Mouse (Mus musculus) CH12.LX (cell line): ENCODE results near the gene Fstl4. TPM values are rescaled to one million over a fixed set of nuclear protein-coding genes. Genes with fewer than 3 reads are reported as not detected.

ENCODE experiments used
- DNase-seq: peaks from one replicate; pipeline ENCODE4 v3.0.0-alpha.2; 2013; ENCODE audit errors: extremely low read depth
- H3K27ac ChIP-seq: 2 replicates; pipeline ENCODE4 v1.5.1; 2012; ENCODE audit warnings: low read depth, mild to moderate bottlenecking, control low read depth, moderate library complexity; ENCODE audit not compliant: insufficient read depth
- H3K27me3 ChIP-seq: replicated peaks from 2 replicates; pipeline ENCODE3; 2012; ENCODE audit warnings: inconsistent platforms
- H3K36me3 ChIP-seq, 2 experiments: replicated peaks in 1 of 2; 2 replicates each; pipeline versions ENCODE3 to v1.6.1; 2012; ENCODE audit warnings: inconsistent platforms in 1 of 2, low read length in 1 of 2, mild to moderate bottlenecking in 1 of 2, mixed read lengths in 1 of 2, moderate library complexity in 1 of 2; ENCODE audit not compliant: control insufficient read depth in 1 of 2, insufficient read depth in 1 of 2
- H3K4me1 ChIP-seq, 2 experiments: 2 replicates each; pipeline ENCODE4 v1.6.1; 2012; ENCODE audit warnings: inconsistent platforms in 1 of 2, moderate library complexity in 1 of 2; ENCODE audit not compliant: insufficient read depth in 2 of 2, control insufficient read depth in 1 of 2
- H3K4me2 ChIP-seq: 2 replicates; pipeline ENCODE4 v1.6.1; 2012; ENCODE audit warnings: low read depth, mild to moderate bottlenecking, control low read depth; ENCODE audit not compliant: poor library complexity, insufficient read depth, severe bottlenecking
- H3K4me3 ChIP-seq, 3 experiments: fragments of 150-350 bp in 1 of 3; sonication (generic) in 1 of 3; replicated peaks in 1 of 3; 2 replicates each; pipeline versions ENCODE3 to v1.5.1; 2011 to 2012; ENCODE audit warnings: low read depth in 2 of 3, low read length in 2 of 3, mild to moderate bottlenecking in 2 of 3, moderate library complexity in 2 of 3, control low read depth in 1 of 3, improper control_type of control experiment in 1 of 3, inconsistent platforms in 1 of 3, mixed read lengths in 1 of 3; ENCODE audit not compliant: poor library complexity in 1 of 3
- H3K79me2 ChIP-seq: replicated peaks from 2 replicates; pipeline ENCODE4 v1.6.1; 2012; ENCODE audit warnings: mild to moderate bottlenecking, moderate library complexity; ENCODE audit not compliant: control insufficient read depth, poor library complexity, insufficient read depth, severe bottlenecking; ENCODE audit errors: extremely low read depth
- H3K9ac ChIP-seq: 2 replicates; pipeline ENCODE4 v1.6.1; 2012; ENCODE audit warnings: low read depth, mild to moderate bottlenecking, control low read depth, moderate library complexity; ENCODE audit not compliant: insufficient read depth
- H3K9me3 ChIP-seq: replicated peaks from 2 replicates; pipeline ENCODE3; 2012; ENCODE audit warnings: low read length, inconsistent platforms, mixed read lengths
- CHD2 ChIP-seq: IDR thresholded peaks from 2 replicates; pipeline ENCODE4 v1.6.1; 2011; ENCODE audit warnings: low read length, improper control_type of control experiment
- CTCF ChIP-seq, 2 experiments: IDR thresholded peaks in 1 of 2; conservative IDR thresholded peaks in 1 of 2; 2 replicates each; pipeline ENCODE4 v1.5.1; 2011 to 2012; ENCODE audit warnings: low read depth in 2 of 2, low read length in 2 of 2, improper control_type of control experiment in 1 of 2, inconsistent platforms in 1 of 2, mild to moderate bottlenecking in 1 of 2, moderate library complexity in 1 of 2
- E2F4 ChIP-seq: IDR thresholded peaks from 2 replicates; pipeline ENCODE4 v1.6.1; 2011; ENCODE audit warnings: low read depth, low read length, improper control_type of control experiment; ENCODE audit not compliant: insufficient replicate concordance
- IRF4 ChIP-seq: IDR thresholded peaks from 2 replicates; pipeline ENCODE4 v1.6.1; 2014; ENCODE audit warnings: low read depth, mild to moderate bottlenecking, inconsistent platforms, low read length, improper control_type of control experiment
- KAT2A ChIP-seq: IDR thresholded peaks from 2 replicates; pipeline ENCODE4 v1.6.1; 2012; ENCODE audit warnings: low read length, improper control_type of control experiment, inconsistent platforms; ENCODE audit not compliant: insufficient replicate concordance
- MAFK ChIP-seq: IDR thresholded peaks from 2 replicates; pipeline ENCODE4 v1.6.1; 2011; ENCODE audit warnings: low read length, improper control_type of control experiment; ENCODE audit not compliant: insufficient replicate concordance
- MAZ ChIP-seq: IDR thresholded peaks from 2 replicates; pipeline ENCODE4 v1.6.1; 2012; ENCODE audit warnings: low read depth, mild to moderate bottlenecking, inconsistent platforms, low read length, improper control_type of control experiment, moderate library complexity
- MEF2A ChIP-seq: IDR thresholded peaks from 2 replicates; pipeline ENCODE4 v1.6.1; 2014; ENCODE audit warnings: low read depth, mild to moderate bottlenecking, inconsistent platforms, low read length, improper control_type of control experiment, borderline replicate concordance
- NELFE ChIP-seq: IDR thresholded peaks from 2 replicates; pipeline ENCODE4 v1.6.1; 2011; ENCODE audit warnings: low read depth, low read length, improper control_type of control experiment
- NRF1 ChIP-seq: IDR thresholded peaks from 2 replicates; pipeline ENCODE4 v1.6.1; 2014; ENCODE audit warnings: low read depth, mild to moderate bottlenecking, inconsistent platforms, low read length, improper control_type of control experiment, moderate library complexity
- PAX5 ChIP-seq: IDR thresholded peaks from 2 replicates; pipeline ENCODE4 v1.6.1; 2012; ENCODE audit warnings: low read length, inconsistent platforms, mixed read lengths
- TBP ChIP-seq: conservative IDR thresholded peaks from 2 replicates; pipeline ENCODE4 v1.6.1; 2011; ENCODE audit warnings: low read depth, low read length, improper control_type of control experiment
- TCF12 ChIP-seq: IDR thresholded peaks from 2 replicates; pipeline ENCODE4 v1.6.1; 2014; ENCODE audit warnings: low read depth, mild to moderate bottlenecking, inconsistent platforms, low read length, improper control_type of control experiment
- UBTF ChIP-seq: IDR thresholded peaks from 2 replicates; pipeline ENCODE4 v1.6.1; 2012; ENCODE audit warnings: low read depth, mild to moderate bottlenecking, inconsistent platforms, low read length, improper control_type of control experiment, moderate library complexity
- ZC3H11A ChIP-seq: IDR thresholded peaks from 2 replicates; pipeline ENCODE4 v1.6.1; 2012; ENCODE audit warnings: low read depth, mild to moderate bottlenecking, inconsistent platforms, low read length, improper control_type of control experiment
- ZKSCAN1 ChIP-seq: IDR thresholded peaks from 2 replicates; pipeline ENCODE4 v1.6.1; 2012; ENCODE audit warnings: low read depth, inconsistent platforms, low read length, improper control_type of control experiment, borderline replicate concordance
- ZNF384 ChIP-seq: IDR thresholded peaks from 2 replicates; pipeline ENCODE4 v1.6.1; 2012; ENCODE audit warnings: low read depth, low read length, improper control_type of control experiment, inconsistent platforms
- dilution Hi-C: fragments of 300-500 bp; cut with MboI; formaldehyde crosslinking; loops from 2 replicates; pipeline ENCODE4 v1.14.3; 2020; ENCODE audit warnings: low sequenced_read_pairs; ENCODE audit not compliant: extremely low pct_unique_long_range_greater_than_20kb, extremely low pct_ligation_motif_present
- in situ Hi-C: fragments of 300-500 bp; cut with MboI; formaldehyde crosslinking; loops from 3 replicates; pipeline ENCODE4 v1.14.3; 2019; ENCODE audit warnings: low sequenced_read_pairs, low pct_ligation_motif_present, low pct_unique_long_range_greater_than_20kb, mixed read lengths
- polyA plus RNA-seq: library from polyadenylated mRNA; unstranded; fragments of >175 nt; gene quantifications from 2 replicates; pipeline ENCODE4 v1.2.1, GENCODE M21; 2012; ENCODE audit warnings: low read depth; ENCODE audit not compliant: insufficient read length
- total RNA-seq, 2 experiments: library from RNA; depleted of rRNA; stranded (reverse); fragments of 300-350 nt in 1 of 2; fragments of >200 nt in 1 of 2; gene quantifications; 2 replicates each; pipeline ENCODE4 v1.2.3; 2012 to 2014

Fstl4 gene
- total and polyA plus RNA-seq, 3 experiments = not detected

DNA sequence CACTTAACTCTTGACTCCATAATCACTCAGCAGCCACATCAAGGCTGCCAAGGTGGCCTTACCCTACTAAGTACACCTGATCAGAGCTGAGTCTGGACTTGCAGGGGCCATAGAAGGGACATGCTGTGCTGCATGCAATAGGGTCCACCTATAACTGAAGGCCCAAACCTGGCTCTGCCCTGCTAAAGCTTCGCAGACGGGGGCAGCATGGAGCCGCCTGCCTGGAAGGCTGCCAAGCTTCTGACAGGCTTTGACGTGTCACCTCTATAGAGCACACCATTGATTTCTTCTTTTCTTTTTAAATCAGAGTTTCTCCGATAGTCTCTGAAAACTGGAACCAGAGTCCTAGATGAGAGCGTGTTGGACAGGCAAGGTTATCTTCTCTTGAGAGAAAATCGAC lies 146.4 kb downstream of the Fstl4 start:
- no peak overlapping the region for H3K9ac ChIP-seq
- H3K27me3 ChIP-seq = peaks cover 87% of the 10 kb centered on the region
- H3K4me2 ChIP-seq = no peak overlapping the region
- peaks cover 4% of the 10 kb centered on the region for H3K9me3 ChIP-seq
- dilution Hi-C loops (no loop called here), in situ Hi-C loops (no loop called here)
- no peak for DNase-seq
- H3K27ac ChIP-seq = no peak overlapping the region
- no peaks in the 10 kb centered on the region for H3K79me2 ChIP-seq
- H3K4me1 ChIP-seq = no peaks in the 10 kb centered on the region; a peak in 1 of 4 replicates
- no peak overlapping the region for H3K4me3 ChIP-seq
- no peaks in the 10 kb centered on the region for H3K36me3 ChIP-seq
- TF ChIP-seq CTCF (conservative IDR thresholded peaks at IDR 0.05 in 1 of 2, IDR thresholded peaks at IDR 0.05 in 1 of 2; ENCODE audit: low read depth in 2 of 2, low read length in 2 of 2) (peak in 1 of 2 experiments; percentile 3; a peak in 1 of 4 replicates), NRF1 (no peak)

DNA sequence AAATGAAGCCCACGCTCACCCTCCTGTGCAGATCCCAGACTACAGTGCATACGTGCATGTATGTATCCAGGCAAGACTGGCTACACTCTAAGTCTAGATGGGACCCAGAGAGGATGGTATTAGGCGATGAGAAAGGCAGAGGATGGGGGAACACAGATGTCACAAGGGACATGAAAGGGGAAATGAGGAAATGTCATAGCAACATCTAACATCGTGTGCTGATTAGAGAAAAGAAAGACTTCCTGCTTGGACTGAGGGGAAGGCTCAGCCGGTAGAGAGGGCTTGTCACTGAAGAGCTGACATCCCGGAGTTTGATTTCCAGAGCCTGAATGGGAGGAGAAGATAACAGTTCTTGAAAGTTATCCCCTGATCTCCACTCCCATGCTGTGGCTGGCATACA lies 150.0 kb downstream of the Fstl4 start:
- peaks cover 8% of the 10 kb centered on the region for H3K9me3 ChIP-seq
- no peak overlapping the region for H3K4me3 ChIP-seq
- no peak overlapping the region for H3K27ac ChIP-seq
- H3K27me3 ChIP-seq = peaks cover 87% of the 10 kb centered on the region
- TF ChIP-seq MAZ (no peak), E2F4 (no peak), UBTF (no peak), ZC3H11A (no peak), NELFE (no peak), KAT2A (no peak), CHD2 (no peak), MAFK (no peak), IRF4 (no peak), TCF12 (no peak), TBP (no peak), NRF1 (no peak), ZNF384 (no peak), MEF2A (no peak), PAX5 (no peak), ZKSCAN1 (no peak)
- dilution Hi-C loops = no loop called here
- H3K36me3 ChIP-seq = no peaks in the 10 kb centered on the region
- H3K9ac ChIP-seq = no peak overlapping the region
- in situ Hi-C loops = no loop called here
- no peaks in the 10 kb centered on the region for H3K79me2 ChIP-seq
- DNase-seq = no peak
- H3K4me1 ChIP-seq = no peaks in the 10 kb centered on the region; a peak in 1 of 4 replicates
- H3K4me2 ChIP-seq = no peak overlapping the region
